21 mouse cellular contexts compared by ENCODE assay signal in genomic region chr2:95443245-95443799, GRCm38 (mm10).
DNase-seq lines count a peak whose midpoint lies in the region; ATAC-seq lines count a peak whose summit lies in the region.
"Had no signal": no experiment of that assay in that cellular context is flagged by ENCODE, and none has a peak within 500 bp of the region (broad histone marks: within the 10 kb centered on the region; RNA-seq: fewer than 3 reads in every experiment).

No protein-coding gene starts in this region.

- DNase-seq in hindbrain, embryonic 11.5 days (ENCODE audit: low spot score), result no peak
- peak; percentile 11 for DNase-seq in neural tube, embryonic 11.5 days (ENCODE audit: low spot score)
- no peak for DNase-seq in neural tube, embryonic 10.5 days (ENCODE audit: extremely low spot score, low spot score)
- DNase-seq in retina, postnatal 1 day, result peak; percentile 52
- no peak for DNase-seq in cerebellum, adult 18-20 months
- DNase-seq in layer of hippocampus, adult 8-10 months (ENCODE audit: low spot score in 2 of 2), result no peak
- DNase-seq: adrenal gland, adult 2 months; adrenal gland, postnatal 14 days; cerebellum, adult 11-12 months; cerebellum, adult 9-10 months; cerebellum, postnatal 14 days; forebrain, postnatal 0 days; gastrocnemius, adult 2 months; gastrocnemius, postnatal 14 days; heart, adult 11 months had no signal

- H3K27ac ChIP-seq in hindbrain, embryonic 11.5 days (ENCODE audit: low read depth, low read length), result no peak overlapping the region
- H3K27ac ChIP-seq in hindbrain, embryonic 13.5 days, result no peak overlapping the region
- no peak overlapping the region for H3K27ac ChIP-seq in neural tube, embryonic 11.5 days (ENCODE audit: low read depth, low read length)
- H3K27ac ChIP-seq in neural tube, embryonic 13.5 days (replicated peaks), result no peak overlapping the region
- H3K27ac ChIP-seq: forebrain, embryonic 10.5 days; gastrocnemius, adult 2 months had no signal

- H3K4me3 ChIP-seq in hindbrain, embryonic 11.5 days (ENCODE audit: low read depth, low read length), result no peak overlapping the region
- H3K4me3 ChIP-seq in hindbrain, embryonic 13.5 days, result no peak overlapping the region
- H3K4me3 ChIP-seq in neural tube, embryonic 11.5 days (ENCODE audit: low read depth, low read length), result no peak overlapping the region
- H3K4me3 ChIP-seq in neural tube, embryonic 13.5 days, result no peak overlapping the region
- H3K4me3 ChIP-seq: forebrain, embryonic 10.5 days; gastrocnemius, adult 2 months had no signal

- 55% methylated on average over 2 of the region's 2 CpGs for WGBS in hindbrain, embryonic 11.5 days
- WGBS in hindbrain, embryonic 13.5 days, result 55% methylated on average over 2 of the region's 2 CpGs
- 44% methylated on average over 2 of the region's 2 CpGs for WGBS in neural tube, embryonic 11.5 days
- WGBS in neural tube, embryonic 13.5 days, result 35% methylated on average over 2 of the region's 2 CpGs

- peak; percentile 66 for ATAC-seq in hindbrain, embryonic 11.5 days (ENCODE audit: low FRiP score)
- ATAC-seq in hindbrain, embryonic 13.5 days (ENCODE audit: low FRiP score), result no peak
- peak; percentile 64 for ATAC-seq in neural tube, embryonic 11.5 days (ENCODE audit: insufficient read depth, low FRiP score, low TSS enrichment)
- peak; percentile 47 for ATAC-seq in neural tube, embryonic 13.5 days (ENCODE audit: low read depth)
- ATAC-seq: forebrain, embryonic 14.5 days; forebrain, postnatal 0 days; Patski had no signal

- no peaks in the 10 kb centered on the region for H3K4me1 ChIP-seq in hindbrain, embryonic 11.5 days (replicated peaks; ENCODE audit: control insufficient read depth, insufficient read depth, low read length)
- H3K4me1 ChIP-seq in hindbrain, embryonic 13.5 days (replicated peaks), result no peaks in the 10 kb centered on the region
- H3K4me1 ChIP-seq in neural tube, embryonic 11.5 days (ENCODE audit: control insufficient read depth, insufficient read depth, low read length), result no peaks in the 10 kb centered on the region
- no peaks in the 10 kb centered on the region for H3K4me1 ChIP-seq in neural tube, embryonic 13.5 days (replicated peaks)

- H3K36me3 ChIP-seq in hindbrain, embryonic 11.5 days (ENCODE audit: control insufficient read depth, insufficient read depth, low read length), result no peaks in the 10 kb centered on the region
- no peaks in the 10 kb centered on the region for H3K36me3 ChIP-seq in hindbrain, embryonic 13.5 days
- H3K36me3 ChIP-seq in neural tube, embryonic 11.5 days (ENCODE audit: control insufficient read depth, insufficient read depth, low read length), result no peaks in the 10 kb centered on the region
- no peaks in the 10 kb centered on the region for H3K36me3 ChIP-seq in neural tube, embryonic 13.5 days
- H3K36me3 ChIP-seq: forebrain, embryonic 10.5 days had no signal

- no peak overlapping the region for H3K9ac ChIP-seq in hindbrain, embryonic 11.5 days (ENCODE audit: low read depth, low read length)
- H3K9ac ChIP-seq in hindbrain, embryonic 13.5 days, result no peak overlapping the region
- no peak overlapping the region for H3K9ac ChIP-seq in neural tube, embryonic 11.5 days (ENCODE audit: low read length)
- no peak overlapping the region for H3K9ac ChIP-seq in neural tube, embryonic 13.5 days
- H3K9ac ChIP-seq: forebrain, postnatal 0 days had no signal

- no peaks in the 10 kb centered on the region for H3K27me3 ChIP-seq in hindbrain, embryonic 11.5 days (ENCODE audit: control insufficient read depth, insufficient read depth, low read length)
- no peaks in the 10 kb centered on the region for H3K27me3 ChIP-seq in hindbrain, embryonic 13.5 days
- H3K27me3 ChIP-seq in neural tube, embryonic 11.5 days (ENCODE audit: control insufficient read depth, insufficient read depth, low read length), result no peaks in the 10 kb centered on the region
- no peaks in the 10 kb centered on the region for H3K27me3 ChIP-seq in neural tube, embryonic 13.5 days
- H3K27me3 ChIP-seq: Patski had no signal

- H3K9me3 ChIP-seq in hindbrain, embryonic 11.5 days (ENCODE audit: control insufficient read depth, low read length), result no peaks in the 10 kb centered on the region
- H3K9me3 ChIP-seq in hindbrain, embryonic 13.5 days, result no peaks in the 10 kb centered on the region
- H3K9me3 ChIP-seq in neural tube, embryonic 11.5 days (ENCODE audit: control insufficient read depth, low read length), result no peaks in the 10 kb centered on the region
- H3K9me3 ChIP-seq in neural tube, embryonic 13.5 days, result no peaks in the 10 kb centered on the region
- H3K9me3 ChIP-seq: forebrain, embryonic 10.5 days had no signal

- H3K4me2 ChIP-seq in hindbrain, embryonic 11.5 days (replicated peaks; ENCODE audit: low read depth, low read length), result no peak overlapping the region
- H3K4me2 ChIP-seq in hindbrain, embryonic 13.5 days, result no peak overlapping the region
- H3K4me2 ChIP-seq in neural tube, embryonic 11.5 days (ENCODE audit: low read depth), result no peak overlapping the region
- no peak overlapping the region for H3K4me2 ChIP-seq in neural tube, embryonic 13.5 days
- H3K4me2 ChIP-seq: heart, embryonic 11.5 days had no signal

Comparison
In these comparisons a context has a peak if more than half of its experiments do, and no peak if none do; other contexts are left out.
1. DNase-seq: peak in neural tube, embryonic 11.5 days (single experiment) and retina, postnatal 1 day (single experiment); none in hindbrain, embryonic 11.5 days (single experiment), neural tube, embryonic 10.5 days (single experiment), cerebellum, adult 18-20 months (0 of 2) and layer of hippocampus, adult 8-10 months (0 of 2).